Mouse (Mus musculus) embryonic fibroblast, embryonic 13.5 days (primary cell): ENCODE data around the gene Ccdc33. TPM values are rescaled to one million over a fixed set of nuclear protein-coding genes. Genes with fewer than 3 reads are reported as not detected.

Experiments
- H3K27ac ChIP-seq: 2 replicates; pipeline ENCODE4 v1.5.1; 2012; ENCODE audit warnings: low read length, control low read depth, inconsistent platforms; ENCODE audit not compliant: insufficient read depth
- H3K4me1 ChIP-seq: 2 replicates; pipeline ENCODE4 v1.6.1; 2011; ENCODE audit warnings: low read length; ENCODE audit not compliant: control insufficient read depth, insufficient read depth
- H3K4me3 ChIP-seq: 2 replicates; pipeline ENCODE4 v1.5.1; 2011; ENCODE audit warnings: mild to moderate bottlenecking, control low read depth, low read length; ENCODE audit not compliant: insufficient read depth
- CTCF ChIP-seq: IDR thresholded peaks from 2 replicates; pipeline ENCODE4 v1.5.1; 2011; ENCODE audit warnings: mild to moderate bottlenecking, control low read depth, low read length, moderate library complexity, borderline replicate concordance; ENCODE audit not compliant: insufficient read depth
- POLR2A ChIP-seq: IDR thresholded peaks from 2 replicates; pipeline ENCODE4 v1.6.1; 2011; ENCODE audit warnings: low read depth, mild to moderate bottlenecking, control low read depth, low read length, moderate library complexity
- polyA plus RNA-seq: library from polyadenylated mRNA; stranded (reverse); fragments of >200 nt; gene quantifications from 2 replicates; pipeline ENCODE4 v1.2.4, GENCODE M21; 2011; ENCODE audit warnings: low read depth; ENCODE audit not compliant: missing spikeins, insufficient read length

Ccdc33 gene
- polyA plus RNA-seq, 1 experiment, result not detected

GRCm38 (mm10) chr9:57989309-57989708, 129.3 kb downstream of the Ccdc33 start:
- H3K4me1 ChIP-seq, result no peaks in the 10 kb centered on the region
- H3K27ac ChIP-seq, result no peak overlapping the region
- H3K4me3 ChIP-seq, result no peak overlapping the region
- no peak for TF ChIP-seq POLR2A
- TF ChIP-seq CTCF, result no peak

GRCm38 (mm10) chr9:57988098-57988497, 130.5 kb downstream of the Ccdc33 start:
- Histone ChIP-seq H3K27ac (no peak overlapping the region), H3K4me3 (no peak overlapping the region), H3K4me1 (no peaks in the 10 kb centered on the region)
- no peak for TF ChIP-seq POLR2A
- no peak for TF ChIP-seq CTCF

DNA sequence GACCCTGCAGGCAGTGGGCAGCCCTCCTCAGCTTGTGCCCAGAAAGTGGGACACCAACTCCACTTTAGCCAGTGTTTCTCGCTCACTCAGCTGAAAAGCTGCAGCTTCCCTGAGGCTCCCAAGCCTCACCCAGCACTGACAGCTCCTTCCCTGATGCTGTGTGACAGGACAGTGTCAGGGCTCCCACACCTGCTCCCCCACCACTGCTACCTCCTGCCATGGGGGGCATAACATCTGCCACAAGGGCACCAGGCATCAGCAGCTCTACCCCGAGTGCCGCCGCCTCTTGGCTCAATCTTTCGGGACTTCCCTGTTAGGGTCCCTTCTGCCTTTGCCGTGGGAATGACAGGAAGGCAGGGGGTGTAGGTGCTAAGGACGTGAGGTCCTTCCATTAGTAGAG, 132.3 kb downstream of the Ccdc33 start:
- Histone ChIP-seq H3K27ac (no peak overlapping the region), H3K4me3 (no peak overlapping the region), H3K4me1 (no peaks in the 10 kb centered on the region)
- TF ChIP-seq POLR2A (no peak), CTCF (no peak)

DNA sequence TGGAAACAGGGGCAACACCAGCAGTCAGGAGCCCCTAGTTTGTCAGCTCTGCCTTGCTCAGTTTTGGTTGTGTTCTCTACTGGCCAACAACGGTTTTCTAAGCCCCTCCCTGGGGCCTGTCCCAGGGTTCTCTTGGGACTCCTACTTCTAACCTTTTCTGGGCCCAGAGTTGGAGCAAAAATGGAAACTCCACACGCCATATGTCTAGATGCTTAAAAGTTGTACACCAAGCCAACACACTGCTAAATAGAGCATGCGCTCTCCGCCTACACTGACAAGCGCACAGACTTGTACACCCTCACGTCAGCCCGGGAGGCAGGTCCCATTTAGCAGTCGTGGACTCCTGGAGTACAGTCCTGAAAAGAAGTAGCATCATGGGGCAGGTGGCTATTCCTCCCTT, 133.3 kb downstream of the Ccdc33 start:
- H3K4me3 ChIP-seq, result no peak overlapping the region
- no peaks in the 10 kb centered on the region for H3K4me1 ChIP-seq
- TF ChIP-seq POLR2A (no peak), CTCF (no peak)
- no peak overlapping the region for H3K27ac ChIP-seq

- H3K27ac ChIP-seq, result no peak overlapping the region
- no peaks in the 10 kb centered on the region for H3K4me1 ChIP-seq
- TF ChIP-seq POLR2A (no peak), CTCF (no peak)
- no peak overlapping the region for H3K4me3 ChIP-seq
Observed at GRCm38 (mm10) chr9:57980570-57980969, 138.1 kb downstream of the Ccdc33 start.

DNA sequence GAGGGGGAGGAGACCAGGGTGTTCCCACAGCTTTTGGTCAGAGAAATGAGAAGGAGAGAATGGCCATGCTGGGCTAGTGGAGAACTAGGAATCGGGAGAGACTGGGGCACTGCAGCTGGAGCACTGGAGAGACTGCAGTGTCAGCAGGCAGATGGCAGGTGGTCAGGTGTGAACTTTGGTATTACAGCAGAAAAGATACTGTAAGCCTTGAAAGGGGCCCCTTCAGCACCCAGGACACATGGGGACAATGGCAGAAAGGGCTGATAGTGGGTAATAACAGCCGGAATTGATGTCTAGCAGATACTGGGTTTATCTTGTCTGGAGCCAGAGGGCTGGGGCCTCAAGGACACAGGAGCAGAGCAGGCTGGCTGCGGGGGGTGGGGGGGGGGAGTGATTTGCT, 139.8 kb downstream of the Ccdc33 start:
- Histone ChIP-seq H3K4me3 (no peak overlapping the region), H3K27ac (no peak overlapping the region), H3K4me1 (no peaks in the 10 kb centered on the region)
- TF ChIP-seq POLR2A (no peak), CTCF (no peak)

Other genes with a start within 250 kb of the Ccdc33 start
- 55.2 and 56.6 TPM in 2 replicates for gene Ubl7, start 207.8 kb downstream of the Ccdc33 start, polyA plus RNA-seq
- 6.5 and 17.5 TPM in 2 replicates for gene Sema7a, start 178.7 kb downstream of the Ccdc33 start, polyA plus RNA-seq
- 0.13 and 0.74 TPM in 2 replicates for gene Cyp11a1, start 112.4 kb downstream of the Ccdc33 start, polyA plus RNA-seq
- gene Stra6, start 55.0 kb downstream of the Ccdc33 start, polyA plus RNA-seq, result 0.42 TPM in 1 of 2 replicates, not detected in the other
- 17.8 and 36.3 TPM in 2 replicates for gene Islr, start 85.5 kb upstream of the Ccdc33 start, polyA plus RNA-seq
- gene Islr2, start 85.5 kb upstream of the Ccdc33 start, polyA plus RNA-seq, result 0.30 TPM in 1 of 2 replicates, not detected in the other
- gene Pml, start 131.0 kb upstream of the Ccdc33 start, polyA plus RNA-seq, result 56.3 and 86.6 TPM in 2 replicates
- gene Stoml1, start 134.3 kb upstream of the Ccdc33 start, polyA plus RNA-seq, result 25.9 and 27.0 TPM in 2 replicates
- gene Loxl1, start 194.4 kb upstream of the Ccdc33 start, polyA plus RNA-seq, result 158 and 210 TPM in 2 replicates